Mouse (Mus musculus): ENCODE results near the gene Gm13043.
"Not testable (repeated sequence)": the region's sequence is repeated elsewhere in the genome, so short reads cannot be mapped to it uniquely, and the experiment has no call there.

Gene Gm13043

GRCm38 (mm10) chr4:143511043-143511442 is at the start of gene Gm13043:
Gm13043 (plus strand) TSS chr4:143511343.
- DNase-seq (ENCODE audit: inconsistent age in 2 of 2, low spot score in 1 of 2), result no peak

DNA sequence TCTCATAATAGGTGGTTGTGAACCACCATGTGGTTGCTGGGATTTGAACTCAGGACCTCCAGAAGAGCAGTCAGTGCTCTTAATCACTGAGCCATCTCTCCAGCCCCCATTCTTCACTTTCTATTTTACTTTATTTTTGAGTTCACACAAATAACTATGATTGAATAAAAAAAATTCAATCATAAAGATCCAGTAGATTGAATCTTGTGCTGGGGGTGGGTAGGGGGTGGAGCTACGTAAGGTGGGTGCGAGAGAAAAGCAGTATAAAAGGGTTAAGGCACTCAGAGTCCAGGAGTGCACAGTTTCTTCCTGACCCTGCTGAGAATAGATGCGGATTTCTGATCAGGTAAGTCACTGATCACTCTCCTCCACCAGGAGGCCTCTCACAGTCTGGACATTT is 24.5 kb downstream of the Gm13043 start, which contains the start of gene Gm13040:
Gene Gm13040, plus strand, starts transcription at position 301 of the 400 bp plus-strand sequence.
- not testable (repeated sequence) for DNase-seq (ENCODE audit: inconsistent age in 2 of 2, low spot score in 1 of 2)

DNA sequence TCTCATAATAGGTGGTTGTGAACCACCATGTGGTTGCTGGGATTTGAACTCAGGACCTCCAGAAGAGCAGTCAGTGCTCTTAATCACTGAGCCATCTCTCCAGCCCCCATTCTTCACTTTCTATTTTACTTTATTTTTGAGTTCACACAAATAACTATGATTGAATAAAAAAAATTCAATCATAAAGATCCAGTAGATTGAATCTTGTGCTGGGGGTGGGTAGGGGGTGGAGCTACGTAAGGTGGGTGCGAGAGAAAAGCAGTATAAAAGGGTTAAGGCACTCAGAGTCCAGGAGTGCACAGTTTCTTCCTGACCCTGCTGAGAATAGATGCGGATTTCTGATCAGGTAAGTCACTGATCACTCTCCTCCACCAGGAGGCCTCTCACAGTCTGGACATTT is 40.3 kb downstream of the Gm13043 start, which contains the start of the genes BC080695 and Gm13057:
Gene BC080695, plus strand, starts transcription at position 301 of the 400 bp plus-strand sequence.
Gene Gm13057, plus strand, starts transcription at position 310 of the 400 bp plus-strand sequence.
- not testable (repeated sequence) for DNase-seq (ENCODE audit: inconsistent age in 2 of 2, low spot score in 1 of 2)

All from adrenal gland, adult (tissue).